Mouse (Mus musculus) heart, postnatal 0 days (tissue): ENCODE results near the gene Cyp2c23. TPM values are rescaled to one million over a fixed set of nuclear protein-coding genes. Genes with fewer than 3 reads are reported as not detected.

Source experiments
- ATAC-seq: fragments of 200-750 bp; cut with Nextera tagmentation; 2 replicates; pipeline ENCODE4 v1.8.0; 2017; ENCODE audit warnings: low read depth, moderate number of reproducible peaks, moderate library complexity; ENCODE audit not compliant: insufficient read depth
- DNase-seq: peaks from one replicate; pipeline ENCODE4 v3.0.0-alpha.2; 2016; ENCODE audit warnings: low spot score
- H3K27ac ChIP-seq: fragments of 300-500 bp; sonication (generic); 2 replicates; pipeline ENCODE4 v1.5.1; 2014; ENCODE audit warnings: low read depth, mild to moderate bottlenecking
- H3K27me3 ChIP-seq: fragments of 300-500 bp; sonication (generic); 2 replicates; pipeline ENCODE4 v1.6.1; 2014; ENCODE audit warnings: low read length, mixed read lengths; ENCODE audit not compliant: control insufficient read depth, insufficient read depth
- H3K36me3 ChIP-seq: fragments of 300-500 bp; sonication (generic); replicated peaks from 2 replicates; pipeline ENCODE4 v1.6.1; 2014; ENCODE audit warnings: low read length, mixed read lengths; ENCODE audit not compliant: control insufficient read depth, insufficient read depth
- H3K4me1 ChIP-seq: fragments of 300-500 bp; sonication (generic); 2 replicates; pipeline ENCODE4 v1.6.1; 2014; ENCODE audit warnings: antibody characterized with exemption; ENCODE audit not compliant: control insufficient read depth, insufficient read depth
- H3K4me2 ChIP-seq: fragments of 300-500 bp; sonication (generic); 2 replicates; pipeline ENCODE4 v1.6.1; 2014; ENCODE audit warnings: low read depth, mild to moderate bottlenecking, low read length, moderate library complexity
- H3K4me3 ChIP-seq: fragments of 300-500 bp; sonication (generic); 2 replicates; pipeline ENCODE4 v1.5.1; 2014; ENCODE audit warnings: low read depth, low read length
- H3K9ac ChIP-seq: fragments of 300-500 bp; sonication (generic); replicated peaks from 2 replicates; pipeline ENCODE4 v1.6.1; 2014; ENCODE audit warnings: low read depth, low read length, mixed read lengths
- H3K9me3 ChIP-seq: fragments of 300-500 bp; sonication (generic); replicated peaks from 2 replicates; pipeline ENCODE4 v1.6.1; 2016; ENCODE audit warnings: low read length; ENCODE audit not compliant: control insufficient read depth
- CTCF ChIP-seq: IDR thresholded peaks from 2 replicates; pipeline ENCODE4 v1.5.1; 2016; ENCODE audit warnings: antibody characterized with exemption, control low read depth, low read depth
- EP300 ChIP-seq: IDR thresholded peaks from 2 replicates; pipeline ENCODE4 v1.6.1; 2016; ENCODE audit warnings: antibody characterized with exemption, low read depth
- WGBS: fragments of 180-500 bp; shearing (Covaris S2); extraction: QIAGEN DNeasy Blood & Tissue Kit; methylation state at CpG from one replicate; pipeline ENCODE4 v1.1.7; 2014; 5-methylcytosine and 5-hydroxymethylcytosine counted together
- polyA plus RNA-seq: library from polyadenylated mRNA; unstranded; fragments of >200 nt; fragmentation: Nextera tagmentation; extraction: Ambion mirVana; gene quantifications from 2 replicates; pipeline ENCODE4 v1.2.1, GENCODE M21; 2015
- total RNA-seq: library from RNA; depleted of rRNA; stranded (reverse); fragments of >200 nt; gene quantifications from 2 replicates; pipeline ENCODE4 v1.2.3, GENCODE M21; 2014; ENCODE audit warnings: low replicate concordance

The Cyp2c23 gene
- total and polyA plus RNA-seq, 2 experiments from 2014 or later, result not detected

- H3K27ac ChIP-seq, result no peak overlapping the region
- no peaks in the 10 kb centered on the region for H3K4me1 ChIP-seq
- ATAC-seq (no peak), DNase-seq (no peak)
- no peak for TF ChIP-seq CTCF
- TF ChIP-seq EP300, result no peak
- no peak overlapping the region for H3K4me3 ChIP-seq
- peaks cover 39% of the 10 kb centered on the region for H3K36me3 ChIP-seq
- H3K27me3 ChIP-seq, result no peaks in the 10 kb centered on the region
- no peak overlapping the region for H3K9ac ChIP-seq
- WGBS, result 70% methylated on average over 3 of the region's 3 CpGs
- no peak overlapping the region for H3K4me2 ChIP-seq
- H3K9me3 ChIP-seq, result no peaks in the 10 kb centered on the region
Observed at GRCm38 (mm10) chr19:44060226-44060625, 31.2 kb upstream of the Cyp2c23 start.

- WGBS, result 74% methylated on average over 4 of the region's 4 CpGs
- ATAC-seq, result no peak
- H3K36me3 ChIP-seq, result peaks cover 31% of the 10 kb centered on the region
Observed at GRCm38 (mm10) chr19:44055173-44055826, 26.3 kb upstream of the Cyp2c23 start.

GRCm38 (mm10) chr19:44050388-44050787 is 21.4 kb upstream of the Cyp2c23 start:
- 71% methylated on average over 4 of the region's 4 CpGs for WGBS
- no peak for ATAC-seq
- peaks cover 33% of the 10 kb centered on the region for H3K36me3 ChIP-seq
- no peak overlapping the region for H3K4me3 ChIP-seq
- no peak overlapping the region for H3K4me2 ChIP-seq
- no peaks in the 10 kb centered on the region for H3K9me3 ChIP-seq
- no peaks in the 10 kb centered on the region for H3K27me3 ChIP-seq
- no peak overlapping the region for H3K27ac ChIP-seq
- no peaks in the 10 kb centered on the region for H3K4me1 ChIP-seq
- DNase-seq, result no peak
- no peak overlapping the region for H3K9ac ChIP-seq
- no peak for TF ChIP-seq CTCF
- no peak for TF ChIP-seq EP300

More at GRCm38 (mm10) chr19:44055173-44055826, 26.3 kb upstream of the Cyp2c23 start:
- Histone ChIP-seq H3K9ac (no peak overlapping the region), H3K4me3 (no peak overlapping the region), H3K27me3 (no peaks in the 10 kb centered on the region), H3K9me3 (no peaks in the 10 kb centered on the region), H3K4me1 (no peaks in the 10 kb centered on the region), H3K4me2 (no peak overlapping the region), H3K27ac (no peak overlapping the region)
- DNase-seq, result no peak
- TF ChIP-seq CTCF (no peak), EP300 (no peak)

- TF ChIP-seq CTCF (no peak), EP300 (no peak)
- Histone ChIP-seq H3K9ac (no peak overlapping the region), H3K27me3 (no peaks in the 10 kb centered on the region), H3K9me3 (no peaks in the 10 kb centered on the region), H3K36me3 (peaks cover 34% of the 10 kb centered on the region), H3K4me1 (no peaks in the 10 kb centered on the region), H3K4me3 (no peak overlapping the region), H3K27ac (no peak overlapping the region), H3K4me2 (no peak overlapping the region)
- DNase-seq (no peak), ATAC-seq (no peak)
- WGBS, result 75% methylated on average over 3 of the region's 3 CpGs
Observed at GRCm38 (mm10) chr19:44049282-44049681, 20.3 kb upstream of the Cyp2c23 start.

- no peak for TF ChIP-seq EP300
- no peak for TF ChIP-seq CTCF
- Histone ChIP-seq H3K4me2 (no peak overlapping the region), H3K27me3 (no peaks in the 10 kb centered on the region), H3K27ac (no peak overlapping the region), H3K9ac (no peak overlapping the region), H3K4me3 (no peak overlapping the region), H3K9me3 (no peaks in the 10 kb centered on the region), H3K4me1 (no peaks in the 10 kb centered on the region), H3K36me3 (peaks cover 23% of the 10 kb centered on the region)
- DNase-seq, result no peak
- ATAC-seq, result no peak
- 72% methylated on average over 3 of the region's 3 CpGs for WGBS
Observed at GRCm38 (mm10) chr19:44045847-44046246, 16.8 kb upstream of the Cyp2c23 start.

GRCm38 (mm10) chr19:44042121-44042520 is 13.1 kb upstream of the Cyp2c23 start:
- Histone ChIP-seq H3K4me1 (no peaks in the 10 kb centered on the region), H3K36me3 (peaks cover 48% of the 10 kb centered on the region), H3K4me3 (no peak overlapping the region), H3K27me3 (no peaks in the 10 kb centered on the region), H3K4me2 (no peak overlapping the region), H3K27ac (no peak overlapping the region), H3K9ac (no peak overlapping the region), H3K9me3 (no peaks in the 10 kb centered on the region)
- no peak for DNase-seq
- WGBS, result 77% methylated on average over 5 of the region's 5 CpGs
- ATAC-seq, result no peak
- no peak for TF ChIP-seq CTCF
- TF ChIP-seq EP300, result no peak
